Mouse (Mus musculus) hindbrain, embryonic 15.5 days (tissue): Measurements from ENCODE around the gene Acot5. TPM values are rescaled to one million over a fixed set of nuclear protein-coding genes. Genes with fewer than 3 reads are reported as not detected.
"Not testable (repeated sequence)": the region's sequence is repeated elsewhere in the genome, so short reads cannot be mapped to it uniquely, and the experiment has no call there.

Source experiments
- ATAC-seq: fragments of 200-750 bp; cut with Nextera tagmentation; 2 replicates; pipeline ENCODE4 v1.8.0; 2017; ENCODE audit warnings: low read depth, moderate number of reproducible peaks, moderate TSS enrichment; ENCODE audit not compliant: low FRiP score
- H3K27ac ChIP-seq: fragments of 300-500 bp; sonication (generic); replicated peaks from 2 replicates; pipeline ENCODE4 v1.5.1; 2015; ENCODE audit warnings: mild to moderate bottlenecking, inconsistent platforms
- H3K27me3 ChIP-seq: fragments of 300-500 bp; sonication (generic); 2 replicates; pipeline ENCODE4 v1.6.1; 2015; ENCODE audit warnings: control low read depth, inconsistent platforms
- H3K36me3 ChIP-seq: fragments of 300-500 bp; sonication (generic); 2 replicates; pipeline ENCODE4 v1.6.1; 2015; ENCODE audit warnings: control low read depth, inconsistent platforms
- H3K4me1 ChIP-seq: fragments of 300-500 bp; sonication (generic); replicated peaks from 2 replicates; pipeline ENCODE4 v1.6.1; 2015; ENCODE audit warnings: control low read depth, inconsistent platforms
- H3K4me2 ChIP-seq: fragments of 300-500 bp; sonication (generic); 2 replicates; pipeline ENCODE4 v1.6.1; 2015; ENCODE audit warnings: moderate library complexity, mild to moderate bottlenecking, inconsistent platforms
- H3K4me3 ChIP-seq: fragments of 300-500 bp; sonication (generic); 2 replicates; pipeline ENCODE4 v1.5.1; 2015; ENCODE audit warnings: mild to moderate bottlenecking, inconsistent platforms
- H3K9ac ChIP-seq: fragments of 300-500 bp; sonication (generic); 2 replicates; pipeline ENCODE4 v1.6.1; 2015; ENCODE audit warnings: inconsistent platforms
- H3K9me3 ChIP-seq: fragments of 300-500 bp; sonication (generic); 2 replicates; pipeline ENCODE4 v1.6.1; 2016; ENCODE audit warnings: control low read depth, inconsistent platforms
- WGBS: fragments of 180-500 bp; shearing (Covaris S2); methylation state at CpG from one replicate; pipeline ENCODE4 v1.1.7; 2015; 5-methylcytosine and 5-hydroxymethylcytosine counted together
- polyA plus RNA-seq: library from polyadenylated mRNA; unstranded; fragments of >200 nt; fragmentation: Nextera tagmentation; extraction: Ambion mirVana; gene quantifications from 2 replicates; pipeline ENCODE4 v1.2.1, GENCODE M21; 2015

Acot5 gene
- polyA plus RNA-seq = 0.44 and 0.46 TPM in 2 replicates

DNA sequence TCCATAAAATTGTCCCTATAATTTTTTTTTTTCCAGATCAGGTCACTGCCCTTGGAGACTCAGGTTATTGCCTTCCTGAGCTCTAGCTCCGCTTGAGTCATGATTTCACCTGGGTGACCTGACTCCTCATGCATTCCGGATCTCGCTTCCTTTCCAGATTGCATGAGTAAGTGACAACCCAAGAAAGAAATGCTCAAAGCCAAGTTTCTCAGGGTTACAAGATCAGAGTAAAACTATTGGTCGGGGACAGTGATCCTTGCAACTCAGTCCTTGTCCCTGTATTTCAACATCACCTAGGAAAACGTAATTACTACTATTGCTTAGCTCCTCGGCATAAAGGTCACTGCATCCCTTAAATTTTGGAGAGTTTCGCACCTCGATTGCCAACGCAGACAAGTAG lies at the start of gene Acot5:
Gene Acot5, plus strand, starts transcription at position 340 of the 400 bp plus-strand sequence.
- no peaks in the 10 kb centered on the region for H3K9me3 ChIP-seq
- H3K27ac ChIP-seq = no peak within 1 kb of the TSS
- peaks cover 21% of the 10 kb centered on the region for H3K27me3 ChIP-seq
- no peaks in the 10 kb centered on the region for H3K36me3 ChIP-seq
- no peak for ATAC-seq
- peak within 1 kb of the TSS; percentile 62 for H3K4me2 ChIP-seq
- no peaks in the 10 kb centered on the region for H3K4me1 ChIP-seq
- 0 out of 2 replicates have a peak within 1 kb of the TSS, but pooled peaks have one; percentile 24 for H3K9ac ChIP-seq
- 60% methylated on average over 9 of the region's 9 CpGs for WGBS
- H3K4me3 ChIP-seq = peak within 1 kb of the TSS; percentile 44

DNA sequence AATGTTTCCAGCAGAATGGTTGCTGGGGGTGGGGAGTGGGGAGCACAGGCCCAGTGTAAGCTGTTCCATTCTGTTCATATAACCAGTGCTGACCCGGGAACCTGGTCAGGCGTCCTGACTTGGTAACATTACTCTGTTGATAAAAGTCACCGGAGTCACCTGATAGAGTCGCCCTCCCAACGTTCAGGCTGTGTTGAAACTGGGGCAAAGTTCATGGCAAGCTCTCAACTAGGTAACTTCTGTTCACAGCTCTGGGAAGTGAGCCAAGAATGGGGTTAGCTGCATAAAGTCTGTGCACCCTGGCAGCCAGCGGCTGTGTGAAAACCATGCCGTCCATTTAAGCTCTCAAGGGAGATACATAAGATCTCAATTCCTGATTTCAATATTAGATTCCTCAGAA lies 48.6 kb upstream of the Acot5 start:
- H3K9me3 ChIP-seq, H3K4me2 ChIP-seq, H3K27ac ChIP-seq, H3K9ac ChIP-seq, H3K36me3 ChIP-seq, H3K27me3 ChIP-seq, H3K4me3 ChIP-seq, H3K4me1 ChIP-seq, ATAC-seq: not testable (repeated sequence)
- 53% methylated on average over 7 of the region's 7 CpGs for WGBS

DNA sequence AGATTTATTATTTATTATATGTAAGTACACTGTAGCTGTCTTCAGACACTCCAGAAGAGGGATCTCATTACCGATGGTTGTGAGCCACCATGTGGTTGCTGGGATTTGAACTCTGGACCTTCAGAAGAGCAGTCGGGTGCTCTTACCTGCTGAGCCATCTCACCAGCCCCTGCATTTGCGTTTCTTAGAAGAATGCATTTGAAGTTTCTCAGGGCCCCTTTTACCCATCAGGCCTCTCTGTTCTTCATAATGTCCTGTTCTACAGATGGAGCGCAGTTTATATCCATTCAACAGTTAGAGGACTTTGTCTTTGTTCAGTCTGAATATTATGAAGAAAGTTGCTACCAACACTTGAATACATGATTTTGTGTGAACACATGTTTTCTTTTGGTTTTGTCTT lies 46.9 kb upstream of the Acot5 start:
- not testable (repeated sequence) for ATAC-seq, H3K4me1 ChIP-seq, H3K9ac ChIP-seq, H3K9me3 ChIP-seq, H3K36me3 ChIP-seq, H3K4me2 ChIP-seq, H3K27ac ChIP-seq, H3K4me3 ChIP-seq, H3K27me3 ChIP-seq
- WGBS = 98% methylated on average over 4 of the region's 4 CpGs

DNA sequence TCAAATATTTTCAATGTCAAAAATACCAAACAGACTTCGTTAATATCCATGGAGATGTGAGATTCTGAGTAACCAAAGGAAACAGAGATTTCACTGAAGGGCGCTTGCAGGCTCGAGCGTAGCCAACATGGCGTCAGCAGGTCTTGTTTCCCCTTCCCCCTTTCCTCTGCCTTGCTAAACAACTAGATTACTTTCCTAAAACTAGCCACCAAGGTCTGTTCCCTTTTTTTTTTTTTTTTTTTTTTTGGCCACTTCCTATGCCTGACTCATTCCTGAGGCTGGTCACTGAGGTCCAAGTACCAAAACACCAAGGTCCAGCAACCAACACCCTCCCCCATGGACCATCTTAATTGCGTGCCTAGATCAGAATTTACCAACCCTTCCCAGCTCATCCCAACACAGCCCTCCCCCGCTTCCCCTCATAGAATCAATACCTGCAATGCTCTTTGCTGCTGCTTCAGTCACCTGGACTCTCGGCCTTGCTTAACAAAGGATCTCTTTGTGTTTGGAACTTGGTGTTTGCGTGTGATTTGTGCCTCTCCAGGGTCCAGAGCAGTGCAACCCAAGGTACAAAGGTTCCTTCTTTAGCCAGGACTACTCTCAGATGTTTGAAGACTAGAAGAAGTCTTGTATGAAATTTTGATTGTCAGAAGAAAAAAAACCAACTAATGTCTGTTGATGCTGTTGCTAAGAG lies 45.9 kb upstream of the Acot5 start:
- Histone ChIP-seq H3K36me3 (no peaks in the 10 kb centered on the region), H3K4me2 (no peak overlapping the region), H3K4me3 (no peak overlapping the region), H3K9ac (no peak overlapping the region), H3K27ac (no peak overlapping the region), H3K9me3 (no peaks in the 10 kb centered on the region), H3K27me3 (no peaks in the 10 kb centered on the region), H3K4me1 (no peaks in the 10 kb centered on the region)
- WGBS = 90% methylated on average over 9 of the region's 9 CpGs
- no peak for ATAC-seq

DNA sequence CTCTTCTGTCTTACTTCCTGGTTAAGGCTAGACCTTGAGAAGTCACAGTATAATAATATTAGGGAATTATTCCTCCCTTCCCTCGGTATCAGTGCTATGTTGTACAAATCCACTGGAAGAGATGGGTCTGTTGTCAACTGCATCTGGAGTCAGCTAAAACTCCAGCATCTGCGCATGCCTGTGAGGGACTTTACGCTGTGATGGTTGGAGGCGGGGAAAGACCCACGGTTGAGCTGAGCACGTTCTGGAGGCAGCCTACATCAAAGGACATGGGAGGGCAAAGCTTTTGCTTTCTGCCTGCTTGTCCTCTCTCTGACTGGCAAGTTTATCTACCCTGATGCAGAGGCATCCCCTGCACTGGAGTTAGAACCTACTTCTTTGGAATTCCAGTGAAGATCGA lies 43.2 kb upstream of the Acot5 start:
- Histone ChIP-seq H3K4me3 (no peak overlapping the region), H3K27ac (no peak overlapping the region), H3K9me3 (no peaks in the 10 kb centered on the region), H3K27me3 (no peaks in the 10 kb centered on the region), H3K36me3 (no peaks in the 10 kb centered on the region), H3K9ac (no peak overlapping the region), H3K4me2 (no peak overlapping the region), H3K4me1 (no peaks in the 10 kb centered on the region)
- 91% methylated on average over 7 of the region's 7 CpGs for WGBS
- ATAC-seq = no peak

DNA sequence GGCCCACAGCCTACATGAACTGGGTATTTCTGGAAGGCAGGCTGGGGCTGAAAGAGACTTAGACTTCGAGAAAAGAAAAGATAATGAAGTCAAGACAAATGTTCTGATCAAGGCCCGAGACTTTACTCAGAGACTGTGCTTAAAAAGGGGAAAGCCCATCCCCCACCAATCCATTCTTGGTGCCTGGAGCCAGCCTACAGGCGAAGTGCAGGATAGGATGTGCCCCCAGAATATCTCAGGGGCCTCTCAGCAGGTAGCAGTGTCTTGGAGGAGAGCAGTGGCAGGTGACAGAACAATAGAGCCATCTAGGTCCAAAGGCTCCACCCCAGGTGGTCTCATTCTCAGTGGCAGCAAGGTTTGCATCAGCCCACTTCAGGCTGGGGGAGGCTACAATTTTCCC lies 40.8 kb upstream of the Acot5 start:
- not testable (repeated sequence) for H3K4me3 ChIP-seq, H3K4me1 ChIP-seq, H3K9me3 ChIP-seq, H3K36me3 ChIP-seq, H3K27me3 ChIP-seq, ATAC-seq, H3K4me2 ChIP-seq, H3K27ac ChIP-seq, H3K9ac ChIP-seq
- WGBS = 43% methylated on average over 3 of the region's 3 CpGs

DNA sequence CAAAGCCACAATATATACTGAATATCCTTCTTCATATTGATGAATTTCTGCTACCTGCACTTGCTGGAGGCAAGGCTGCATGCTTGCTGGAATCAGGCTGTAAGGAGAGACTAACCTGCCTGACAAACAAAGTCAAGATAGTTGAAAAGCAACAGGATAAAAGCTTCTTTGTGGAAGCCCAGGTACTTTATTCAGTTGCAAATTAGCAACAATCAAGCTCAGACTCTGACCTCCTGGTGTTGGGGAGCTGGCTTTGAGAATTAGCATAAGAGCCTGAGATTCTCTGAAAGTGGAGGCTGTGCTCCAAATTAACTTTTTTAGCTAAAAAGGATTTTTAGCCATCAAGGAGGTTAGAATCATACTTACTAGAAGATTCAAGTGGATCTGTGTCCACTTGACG lies 40.1 kb upstream of the Acot5 start:
- not testable (repeated sequence) for H3K4me1 ChIP-seq, H3K27me3 ChIP-seq, H3K9me3 ChIP-seq, H3K4me2 ChIP-seq, H3K27ac ChIP-seq, ATAC-seq, H3K4me3 ChIP-seq, H3K36me3 ChIP-seq, H3K9ac ChIP-seq
- 94% methylated on average over 1 of the region's 1 CpGs for WGBS

DNA sequence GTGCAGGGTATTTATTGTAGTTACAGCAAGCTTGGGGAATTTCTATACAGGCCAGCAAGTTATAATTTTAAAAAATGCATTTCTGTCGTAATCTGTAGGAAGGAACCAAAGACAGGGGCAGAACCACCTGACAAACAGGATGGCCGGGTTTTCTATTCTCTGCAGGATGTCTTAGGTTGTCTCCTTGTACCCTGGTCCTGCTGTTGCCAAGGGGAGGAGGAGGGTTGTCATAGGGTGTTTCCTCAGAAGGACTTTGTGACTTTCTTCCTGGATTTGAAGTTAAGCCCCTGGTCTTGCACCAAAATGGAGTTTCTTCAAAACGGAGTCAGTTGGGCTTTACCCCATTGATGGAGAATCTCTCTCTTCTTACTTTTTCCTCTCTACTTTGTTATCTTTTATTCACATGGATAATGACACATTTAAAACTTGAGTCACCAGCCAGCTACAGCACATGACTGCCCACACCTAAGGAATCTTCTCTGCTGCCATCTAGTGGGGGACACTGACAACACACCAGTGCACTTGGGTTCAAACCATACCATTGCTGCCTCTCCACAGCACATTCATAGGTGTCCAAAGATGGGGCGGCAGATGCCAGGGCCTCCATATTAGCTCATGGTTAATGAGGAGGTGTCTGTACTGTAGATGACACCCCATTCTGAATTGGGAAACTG lies 38.3 kb upstream of the Acot5 start:
- Histone ChIP-seq H3K36me3 (no peaks in the 10 kb centered on the region), H3K9ac (no peak overlapping the region), H3K4me2 (no peak overlapping the region), H3K9me3 (no peaks in the 10 kb centered on the region), H3K4me1 (no peaks in the 10 kb centered on the region), H3K4me3 (no peak overlapping the region), H3K27ac (no peak overlapping the region), H3K27me3 (no peaks in the 10 kb centered on the region)
- WGBS = 68% methylated on average over 4 of the region's 4 CpGs
- ATAC-seq = peak; percentile 48; the same call in 1 of the 2 replicates

DNA sequence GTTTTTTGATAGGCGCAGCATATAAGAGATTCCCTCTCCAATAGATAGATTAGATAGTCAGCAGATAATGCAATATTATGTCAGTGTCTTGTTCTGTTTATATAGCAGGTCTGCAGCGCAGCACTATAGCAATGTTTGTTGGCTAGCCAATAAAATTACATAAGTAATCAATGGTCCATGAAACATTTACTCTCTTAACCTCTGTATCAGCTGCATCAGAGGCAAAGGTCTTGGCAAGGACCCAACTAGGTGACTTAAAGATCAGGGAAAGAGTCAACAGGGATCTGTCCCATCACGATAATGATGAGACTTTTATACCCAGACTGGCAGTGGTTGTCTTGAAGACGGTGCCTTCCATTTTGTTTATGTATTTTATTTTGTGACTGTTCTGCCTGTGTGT lies 36.3 kb upstream of the Acot5 start:
- 85% methylated on average over 4 of the region's 4 CpGs for WGBS
- H3K36me3 ChIP-seq = no peaks in the 10 kb centered on the region
- H3K27me3 ChIP-seq = 0 out of 2 replicates have a peak, but pooled peaks cover 4% of the 10 kb centered on the region

DNA sequence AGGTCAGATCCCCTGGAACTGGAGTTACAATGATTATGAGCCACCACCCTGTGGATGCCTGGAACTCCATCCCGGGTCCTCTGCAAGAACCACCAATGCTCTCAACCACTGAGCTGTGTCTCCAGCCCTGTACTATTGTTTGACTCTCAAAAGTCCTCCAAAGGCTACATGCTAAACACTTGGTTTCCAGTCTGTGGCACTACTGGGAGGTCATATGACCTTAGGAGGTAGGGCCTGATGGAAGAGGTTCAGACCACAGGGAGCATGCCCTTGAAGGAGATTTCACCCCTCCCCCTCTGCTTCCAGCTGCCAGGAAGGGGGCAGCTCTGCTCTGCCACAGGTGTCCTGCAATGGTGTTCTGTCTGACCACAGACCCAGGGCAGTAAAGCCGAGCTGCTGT lies 35.8 kb upstream of the Acot5 start:
- WGBS = 84% methylated on average over 2 of the region's 2 CpGs
- ATAC-seq, H3K9ac ChIP-seq, H3K27ac ChIP-seq, H3K4me3 ChIP-seq, H3K27me3 ChIP-seq, H3K36me3 ChIP-seq, H3K9me3 ChIP-seq, H3K4me2 ChIP-seq, H3K4me1 ChIP-seq: not testable (repeated sequence)

More for the DNA sequence above, 36.3 kb upstream of the Acot5 start:
- Histone ChIP-seq H3K4me1 (0 out of 2 replicates have a peak, but pooled peaks cover 4% of the 10 kb centered on the region), H3K4me3 (no peak overlapping the region), H3K27ac (no peak overlapping the region), H3K4me2 (no peak overlapping the region), H3K9ac (no peak overlapping the region), H3K9me3 (no peaks in the 10 kb centered on the region)
- ATAC-seq = no peak

DNA sequence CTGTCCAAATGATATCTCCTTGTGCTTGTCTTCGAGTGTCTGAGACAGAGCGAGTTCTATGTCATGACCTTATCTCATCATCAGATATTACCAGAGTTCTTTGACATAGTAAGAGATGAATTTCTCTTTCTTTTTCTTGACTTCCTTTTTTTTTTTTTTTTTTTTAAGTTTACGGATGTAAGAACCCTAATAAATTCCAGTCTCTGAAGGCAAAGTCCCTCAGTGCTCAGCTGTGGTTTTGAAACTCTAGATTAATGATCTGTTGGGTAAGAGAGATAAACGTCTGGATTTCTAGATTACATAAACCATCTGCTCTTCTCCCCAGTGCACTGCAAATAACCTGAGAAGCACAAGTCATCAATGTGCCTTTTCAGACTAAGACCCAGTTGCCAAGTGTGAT lies 35.0 kb upstream of the Acot5 start:
- no peak for ATAC-seq
- H3K9me3 ChIP-seq = no peaks in the 10 kb centered on the region
- no peak overlapping the region for H3K9ac ChIP-seq
- 0 out of 2 replicates have a peak, but pooled peaks cover 4% of the 10 kb centered on the region for H3K27me3 ChIP-seq
- no peaks in the 10 kb centered on the region for H3K36me3 ChIP-seq
- H3K4me3 ChIP-seq = no peak overlapping the region
- H3K4me2 ChIP-seq = no peak overlapping the region
- 0 out of 2 replicates have a peak, but pooled peaks cover 4% of the 10 kb centered on the region for H3K4me1 ChIP-seq
- H3K27ac ChIP-seq = no peak overlapping the region
- 66% methylated on average over 4 of the region's 4 CpGs for WGBS

DNA sequence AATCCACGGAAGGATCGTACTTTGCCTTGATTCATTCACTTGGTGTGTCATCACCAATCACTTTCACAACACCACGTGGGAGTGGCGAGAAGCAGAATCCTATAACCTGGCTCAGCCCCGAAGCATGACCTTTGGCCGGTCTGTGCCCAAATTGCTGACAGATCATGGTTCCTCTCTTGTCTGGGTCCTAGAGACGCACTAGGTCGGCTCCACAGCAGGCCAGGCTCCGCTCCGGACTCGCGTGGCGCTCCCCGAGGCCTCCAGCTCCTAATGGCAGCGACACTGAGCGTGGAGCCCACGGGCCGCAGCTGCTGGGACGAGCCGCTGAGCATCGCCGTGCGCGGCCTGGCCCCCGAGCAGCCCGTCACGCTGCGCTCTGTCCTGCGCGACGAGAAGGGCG lies 30.9 kb upstream of the Acot5 start, which contains the start of gene Acot4:
Gene Acot4, plus strand, starts transcription at position 139 of the 400 bp plus-strand sequence.
- peak; percentile 51; the same call in 1 of the 2 replicates for ATAC-seq
- not testable (repeated sequence) for H3K27ac ChIP-seq, H3K27me3 ChIP-seq, H3K9me3 ChIP-seq, H3K4me1 ChIP-seq, H3K36me3 ChIP-seq
- WGBS = 5% methylated on average over 32 of the region's 32 CpGs
- Histone ChIP-seq H3K9ac (peak within 1 kb of the TSS; percentile 45), H3K4me2 (peak within 1 kb of the TSS; percentile 62), H3K4me3 (peak within 1 kb of the TSS; percentile 48)
